Mouse (Mus musculus) bone marrow macrophage, adult 2 months (primary cell): ENCODE measurements at regions not wholly inside any gene's neighbourhood (a gene's known extent, or its start where the extent isn't known, plus 50 kb on each side); places are given as distances from the start of the nearest gene placed in this dataset.

ENCODE experiments used
- CTCF ChIP-seq: IDR thresholded peaks from 2 replicates; pipeline ENCODE4 v1.5.1; 2012; ENCODE audit warnings: low read depth, mild to moderate bottlenecking, low read length, moderate library complexity
- POLR2A ChIP-seq: IDR thresholded peaks from 2 replicates; pipeline ENCODE4 v1.6.1; 2012; ENCODE audit warnings: mild to moderate bottlenecking, low read depth, low read length, borderline replicate concordance

DNA sequence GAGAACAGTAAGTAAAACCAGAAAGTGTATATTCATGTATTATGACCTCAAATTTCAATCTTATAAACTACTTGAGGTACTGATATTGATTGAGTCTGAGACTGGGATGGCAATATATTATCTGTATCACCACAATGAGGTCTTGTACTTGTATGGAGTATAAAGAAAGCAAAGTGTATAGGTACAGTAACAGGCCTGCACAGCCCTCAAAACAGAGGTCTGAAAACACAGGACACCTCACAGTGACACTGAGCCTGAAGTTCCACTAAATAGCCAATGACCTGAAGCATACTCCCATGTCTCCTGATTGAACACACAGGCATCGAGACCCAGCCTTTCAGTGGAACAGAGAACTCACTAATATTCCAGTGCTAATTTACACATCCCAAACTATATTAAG, 144.8 kb downstream of the Dad1 start:
- TF ChIP-seq CTCF = no peak
- no peak for TF ChIP-seq POLR2A
